Mouse (Mus musculus) frontal cortex, adult 2 months (tissue): ENCODE measurements around the gene Rnf166. TPM values are rescaled to one million over a fixed set of nuclear protein-coding genes. Genes with fewer than 3 reads are reported as not detected.

Experiments
- DNase-seq, 2 experiments: peaks; one replicate each; pipeline ENCODE4 v3.0.0; 2022; ENCODE audit warnings: low spot score in 1 of 2; ENCODE audit errors: extremely low spot score in 1 of 2
- polyA plus RNA-seq: library from polyadenylated mRNA; depleted of rRNA; stranded (reverse); fragments of >200 nt; gene quantifications from 2 replicates; pipeline ENCODE4 v1.2.3, GENCODE M21; 2012

Gene Rnf166
- polyA plus RNA-seq, 1 experiment, result 62.3 TPM

DNA sequence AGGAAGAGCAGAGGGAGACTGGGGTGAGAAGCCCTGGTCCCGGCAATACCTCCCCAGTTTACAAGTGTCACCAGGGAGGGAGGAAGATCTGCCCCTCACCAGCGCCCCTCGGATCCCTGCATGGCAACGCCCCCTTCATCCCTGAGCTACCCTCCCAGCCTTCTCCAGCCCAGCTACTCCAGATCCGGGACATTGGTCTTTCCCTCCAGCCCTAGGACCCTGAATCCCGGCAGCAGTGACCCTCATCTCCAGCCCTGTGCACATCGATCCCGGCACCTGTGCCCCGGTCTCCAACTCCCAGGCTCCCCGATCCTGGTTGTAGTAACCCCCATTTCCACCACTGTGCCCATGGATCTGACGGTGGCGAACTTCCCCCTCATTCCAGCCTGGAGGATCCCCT is 33.1 kb downstream of the Rnf166 start:
- no peak for DNase-seq

DNA sequence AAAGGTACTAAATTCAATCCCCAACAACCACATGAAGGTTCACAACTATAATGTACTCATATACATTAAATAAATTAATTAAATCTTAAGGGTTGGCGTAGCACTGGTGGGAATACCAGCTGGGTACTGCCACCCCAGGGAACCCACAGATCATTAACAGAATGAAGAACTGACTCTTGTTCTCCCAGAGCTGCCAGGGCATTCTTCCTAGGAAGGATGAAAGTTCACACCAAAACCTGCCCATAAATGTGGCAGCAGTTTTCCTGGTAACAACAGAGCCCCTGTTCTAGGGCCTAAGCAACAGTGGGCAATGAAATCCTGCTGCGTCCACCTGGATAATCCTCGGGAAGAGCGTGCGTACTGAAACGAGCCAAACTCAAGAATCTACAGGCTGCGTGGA is 33.5 kb downstream of the Rnf166 start:
- DNase-seq, result no peak

DNA sequence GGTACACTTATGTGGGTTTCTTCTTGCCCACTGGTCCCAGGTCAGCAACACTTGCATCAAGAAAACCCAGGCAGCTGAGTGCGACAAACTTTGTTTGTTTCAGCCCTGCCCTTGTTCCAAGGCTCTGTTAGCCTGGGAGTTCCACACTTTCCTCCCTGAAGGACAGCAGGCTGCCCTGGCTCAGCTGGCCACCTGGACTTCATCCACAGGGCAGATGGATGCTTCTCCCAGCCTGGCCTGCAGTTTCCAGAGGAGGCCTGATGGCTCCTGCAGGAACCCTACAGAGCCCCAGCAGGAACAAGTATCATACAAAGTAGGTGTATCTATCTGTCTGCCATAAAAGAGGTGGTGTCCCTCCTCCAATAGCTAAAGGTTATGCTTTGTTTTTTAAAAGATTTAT is 34.5 kb downstream of the Rnf166 start:
- DNase-seq, result no peak

DNA sequence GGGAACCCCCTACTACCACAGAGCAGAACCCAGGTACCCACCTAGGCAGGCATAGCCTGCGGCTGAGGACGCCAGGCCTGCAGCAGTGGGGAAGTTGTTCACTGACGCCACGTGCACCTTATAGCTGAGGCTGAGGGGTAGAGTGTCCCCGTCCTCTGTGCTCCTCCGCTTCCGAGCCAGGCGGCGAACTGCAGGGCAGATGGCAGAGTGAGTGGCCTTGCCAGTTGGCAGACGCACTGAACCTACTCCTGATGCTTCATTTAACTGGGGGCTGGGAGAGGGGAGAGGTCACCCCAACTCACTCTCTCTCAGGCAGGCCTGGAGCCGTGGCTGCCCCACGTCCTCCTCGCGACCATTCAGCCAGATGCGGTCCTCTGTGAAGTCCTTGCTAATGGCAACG is 36.5 kb downstream of the Rnf166 start:
- no peak for DNase-seq

DNA sequence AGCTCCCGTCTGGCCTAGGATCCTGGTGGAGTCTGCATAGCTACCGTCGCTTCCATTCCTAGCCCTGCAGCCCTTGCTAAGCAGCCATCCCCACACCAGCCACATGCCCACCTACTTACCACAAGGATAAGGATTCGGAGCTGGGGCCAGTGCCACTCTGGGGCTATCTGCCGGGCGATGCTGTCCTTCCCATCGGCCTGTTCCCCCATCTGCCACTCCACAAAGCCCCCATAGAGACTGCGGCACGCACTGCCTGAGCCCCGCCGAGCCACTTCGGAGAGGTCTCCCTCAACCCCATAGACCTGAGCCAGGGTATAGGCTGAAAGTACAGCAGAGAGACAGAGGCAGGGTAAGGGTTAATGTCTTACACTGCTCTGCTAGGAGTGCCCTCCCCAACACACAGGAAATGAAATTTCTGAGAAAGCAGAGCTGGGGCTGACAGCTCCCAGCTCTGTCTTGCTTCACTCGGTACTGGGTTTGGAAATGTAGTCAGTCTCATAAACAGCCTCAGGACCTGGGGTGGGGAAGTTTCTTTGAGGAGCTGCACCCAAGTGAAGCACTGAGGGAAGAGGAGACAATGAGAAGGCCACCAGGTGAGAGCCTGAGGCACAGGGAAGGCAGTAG is 38.0 kb downstream of the Rnf166 start:
- no peak for DNase-seq

DNA sequence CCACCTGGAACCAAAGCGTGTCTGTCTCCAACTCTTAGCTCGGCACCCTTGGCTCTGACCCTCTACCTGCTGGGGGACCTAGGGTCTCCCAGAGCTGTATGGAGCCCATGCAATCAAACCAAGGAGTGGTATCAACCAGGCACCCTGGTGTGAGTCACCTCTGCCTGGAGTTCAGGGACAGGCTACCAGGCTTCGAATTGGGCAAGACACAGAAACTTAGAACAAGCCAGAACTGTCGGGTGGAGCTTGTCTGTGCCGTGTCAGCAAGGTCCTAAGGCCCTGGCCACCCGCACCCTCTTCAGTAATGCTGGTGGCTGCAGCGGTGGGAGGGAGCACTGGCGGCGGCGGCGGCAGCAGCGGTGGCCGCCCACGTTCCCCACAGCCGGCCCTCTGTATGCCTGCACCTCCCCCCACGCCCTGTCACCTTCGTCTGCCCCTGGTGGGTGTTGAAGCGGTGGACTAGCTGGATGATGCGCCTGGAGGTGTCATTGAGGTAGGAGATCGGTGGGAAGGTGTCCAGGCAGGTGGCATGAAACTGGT is 39.2 kb downstream of the Rnf166 start:
- DNase-seq, result no peak

DNA sequence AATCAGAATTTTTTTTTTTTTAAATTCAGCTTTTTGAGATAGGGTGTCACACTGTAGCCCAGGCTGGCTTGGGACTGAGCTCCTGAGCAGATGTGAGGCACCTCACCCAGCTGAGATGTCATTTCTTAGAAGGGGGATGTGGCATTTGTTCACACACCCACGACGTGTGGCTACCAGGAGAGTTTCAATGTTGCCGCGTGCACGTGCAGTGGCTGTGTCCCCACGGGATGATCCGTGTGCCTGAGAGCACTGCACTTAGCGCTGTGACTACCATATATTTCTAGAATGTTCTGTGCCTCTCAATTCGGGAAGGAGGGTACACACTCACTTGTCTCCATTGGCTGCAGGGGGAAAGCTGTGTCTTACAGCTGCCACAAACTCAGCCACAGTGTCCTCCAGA is 39.7 kb downstream of the Rnf166 start:
- no peak for DNase-seq

DNA sequence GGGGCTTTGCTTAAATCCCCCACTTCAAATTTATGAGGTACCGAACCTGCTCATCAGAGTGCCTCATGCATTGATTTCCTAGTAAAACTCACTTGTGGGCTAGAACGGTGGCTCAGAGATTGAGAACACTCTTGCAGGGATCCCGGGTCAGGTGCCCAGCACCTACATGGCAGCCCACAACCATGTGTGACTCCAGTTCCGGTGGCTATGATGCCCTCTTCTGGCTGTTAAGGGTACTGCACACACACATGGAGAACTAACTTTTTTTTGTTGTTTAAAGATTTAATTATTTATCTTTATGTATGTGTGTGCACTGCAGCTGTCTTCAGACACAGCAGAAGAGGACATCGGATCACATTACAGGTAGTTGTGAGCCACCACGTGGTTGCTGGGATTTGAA is 40.5 kb downstream of the Rnf166 start:
- DNase-seq, result no peak

DNA sequence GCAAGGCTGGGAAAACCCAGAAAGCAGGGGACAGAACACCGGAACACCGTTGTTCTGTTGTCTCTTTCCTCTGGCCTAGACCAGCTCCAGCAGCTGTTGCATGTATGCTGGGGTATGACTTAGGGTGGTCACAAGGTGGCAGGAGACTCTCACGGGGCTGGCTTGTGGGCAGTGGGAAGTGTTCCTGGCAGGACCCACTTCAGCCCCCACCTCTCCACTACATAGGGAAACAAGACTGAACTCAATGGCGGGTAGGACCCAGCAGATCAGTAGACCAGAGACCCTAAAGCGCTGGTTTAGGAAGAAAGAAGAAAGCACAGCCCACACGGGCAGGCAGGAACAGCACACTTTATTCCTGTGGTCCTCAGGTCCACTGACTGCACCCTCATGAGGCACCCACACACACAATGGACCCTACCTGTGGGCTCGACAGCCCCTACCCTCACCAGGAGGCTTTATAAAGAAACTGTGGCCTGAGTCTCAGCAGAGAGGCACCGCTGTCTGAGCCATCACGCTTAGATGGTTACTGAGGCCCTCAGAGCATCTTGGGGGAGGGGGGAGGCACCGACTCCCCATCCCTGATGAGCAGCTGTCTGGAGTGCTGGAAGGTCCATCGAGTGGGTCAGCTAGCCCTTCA is 42.5 kb downstream of the Rnf166 start:
- DNase-seq, result no peak

DNA sequence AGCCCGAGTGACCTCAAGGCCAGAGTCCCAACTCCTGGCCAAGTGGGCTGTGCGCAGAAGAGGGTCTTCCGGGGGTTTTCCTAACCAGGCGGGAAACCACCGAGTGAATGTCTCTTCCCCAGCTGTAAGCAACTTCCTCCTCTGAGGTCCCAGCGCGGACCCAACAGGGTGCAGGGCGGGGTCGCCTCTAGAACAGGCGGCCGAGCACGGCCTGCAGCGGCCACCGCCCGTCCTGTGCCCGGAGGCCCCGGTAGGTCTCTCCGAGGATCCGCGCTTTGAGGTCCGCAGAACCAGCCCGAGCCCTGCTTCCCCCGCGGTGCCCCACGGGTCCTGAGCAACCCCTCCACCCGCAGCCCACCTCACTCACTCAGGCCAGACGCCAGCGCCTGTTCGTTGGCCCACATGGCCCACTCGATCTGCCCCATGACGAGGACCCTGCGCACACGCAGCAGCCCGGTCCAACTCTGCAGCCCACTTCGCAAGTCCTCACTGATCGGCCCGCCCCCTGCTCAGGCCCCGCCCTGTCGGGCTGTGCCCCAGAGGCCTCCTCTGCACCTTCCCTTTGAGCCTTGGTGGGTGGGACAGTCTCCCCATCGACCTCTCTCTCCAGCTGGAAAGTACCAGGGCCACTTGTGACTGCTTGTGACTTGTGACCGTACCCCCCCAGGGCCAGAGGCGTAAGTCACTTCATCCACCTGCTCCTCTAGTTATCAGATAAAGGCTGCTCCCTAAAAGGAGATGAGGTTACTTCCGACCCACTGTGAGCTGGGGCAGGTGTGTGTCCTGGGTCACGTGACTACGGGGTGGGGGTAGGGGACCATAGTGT is 43.2 kb downstream of the Rnf166 start, which contains the start of gene Cyba:
Cyba (minus strand) TSS at position 488 of the 826 bp plus-strand sequence.
- no peak for DNase-seq

DNA sequence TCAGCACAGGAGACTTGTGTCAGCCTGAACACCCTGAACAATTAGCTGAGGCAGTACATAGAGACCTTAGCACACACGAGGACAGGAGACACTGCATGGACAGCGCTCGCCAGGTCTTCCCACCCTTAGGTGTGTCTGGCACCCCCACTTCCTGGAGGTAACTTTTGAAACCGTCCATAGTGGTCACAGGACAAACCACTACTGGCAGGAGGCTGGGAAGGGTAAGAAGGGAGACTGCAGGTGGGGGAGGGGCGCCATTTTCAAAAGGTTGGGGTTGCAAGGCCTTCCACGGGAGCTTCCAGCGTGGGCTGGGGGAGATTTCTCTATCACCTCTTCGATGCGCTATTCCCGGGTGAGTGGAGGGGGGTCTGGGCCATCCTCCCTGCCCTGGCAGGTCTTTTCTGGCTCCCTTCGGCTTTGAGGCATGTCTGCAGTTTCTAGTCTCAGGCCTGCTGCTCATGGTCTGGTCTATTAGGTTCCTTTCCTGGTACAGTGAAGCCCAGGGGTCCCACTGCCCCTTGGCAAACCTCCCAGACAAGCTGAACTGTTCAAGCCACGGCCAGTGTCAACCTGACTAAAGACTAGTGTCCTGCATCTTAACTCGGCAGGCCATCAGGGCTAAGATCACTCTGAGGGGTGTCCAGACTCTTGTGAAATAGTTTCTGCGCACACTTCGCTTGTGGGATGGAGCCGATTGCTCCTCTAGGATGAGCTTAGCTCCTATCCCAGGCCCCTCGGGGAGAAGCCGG is 44.0 kb downstream of the Rnf166 start:
- DNase-seq, result no peak

DNA sequence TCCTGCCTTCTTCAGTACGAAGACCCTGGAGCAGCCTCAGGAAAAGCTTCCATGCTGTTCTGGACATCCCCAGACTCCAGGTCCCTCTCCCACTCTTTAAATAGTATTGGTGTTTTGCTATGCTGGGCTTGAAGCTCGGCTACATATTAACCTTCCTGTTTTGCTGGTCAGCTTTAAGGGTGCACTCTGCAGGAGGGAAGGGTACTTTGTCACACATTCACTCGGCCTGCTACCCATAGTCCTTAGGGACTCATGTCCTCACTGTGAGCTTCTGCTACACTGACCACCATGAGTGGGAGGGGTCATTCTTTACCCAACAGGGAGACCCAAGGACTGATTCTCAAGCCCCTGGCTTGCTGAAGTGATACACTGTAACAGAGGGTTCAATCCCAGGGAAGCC is 45.2 kb downstream of the Rnf166 start:
- DNase-seq, result no peak

DNA sequence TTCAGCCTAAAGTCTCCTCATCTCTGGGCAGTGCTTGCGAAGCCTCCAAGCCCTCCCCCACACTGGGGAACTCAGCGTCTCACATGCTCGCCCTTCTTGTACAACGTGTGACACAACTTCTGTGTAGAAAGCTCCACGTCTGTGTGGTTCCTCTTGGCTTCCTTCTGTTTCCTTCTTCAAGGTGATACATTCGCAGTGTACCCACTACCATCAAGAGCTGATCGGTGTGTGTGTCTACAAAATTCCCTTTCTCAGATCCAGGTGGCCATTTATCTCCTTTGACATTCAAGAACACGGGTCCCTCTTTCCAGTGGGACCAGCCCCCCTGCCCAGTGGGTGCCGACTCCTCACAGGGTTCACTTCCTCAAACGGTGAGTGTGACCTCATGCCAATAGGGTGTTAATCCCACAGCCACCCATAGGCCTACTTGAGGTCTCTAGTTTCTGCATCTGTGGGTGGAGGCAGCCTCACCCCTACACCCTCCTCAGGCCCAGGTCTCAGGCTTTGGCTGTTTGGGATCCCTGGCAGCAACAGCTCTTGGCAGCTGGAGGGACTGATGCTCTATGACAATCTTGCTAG is 45.7 kb downstream of the Rnf166 start:
- peak in 1 of 2 experiments; percentile 20 for DNase-seq

DNA sequence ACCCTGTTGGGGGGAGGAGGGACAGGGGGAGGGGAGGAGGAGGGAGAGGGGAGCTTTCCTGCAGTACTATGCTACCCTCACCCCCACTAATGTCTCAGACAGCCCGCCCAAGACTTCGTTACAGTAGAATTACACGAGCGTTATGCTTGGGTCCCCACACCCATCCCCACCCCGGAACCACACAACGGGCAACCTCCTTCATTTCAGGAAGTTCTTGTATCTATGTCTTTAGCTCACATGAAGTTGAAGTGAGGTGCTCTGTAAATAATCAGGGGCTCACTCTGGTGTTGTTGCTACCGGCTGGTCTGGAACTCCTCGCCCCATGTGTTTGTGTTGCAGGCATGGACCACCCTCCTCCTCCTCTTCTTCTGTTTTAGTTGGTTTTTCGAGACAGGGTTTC is 47.7 kb downstream of the Rnf166 start:
- DNase-seq, result no peak

DNA sequence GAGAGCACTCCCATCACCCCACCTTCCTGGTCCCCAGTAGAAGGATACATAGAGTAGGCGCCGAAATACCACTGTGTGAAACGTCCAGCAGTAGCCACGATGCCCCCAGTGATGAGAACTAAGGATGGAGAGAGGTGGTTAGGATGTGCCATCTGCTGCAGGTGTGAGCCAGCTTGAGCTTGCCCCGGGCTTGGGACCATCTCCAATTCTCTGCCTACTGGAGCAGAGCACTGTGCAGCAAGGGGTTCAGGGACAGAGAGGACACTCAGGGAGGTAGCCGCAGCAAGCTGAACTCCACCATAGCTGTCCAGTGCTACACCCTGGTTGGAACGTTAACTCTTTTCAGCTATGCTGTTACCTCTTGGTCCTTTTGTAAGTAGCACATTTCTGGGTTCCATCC is 48.3 kb downstream of the Rnf166 start:
- no peak for DNase-seq

DNA sequence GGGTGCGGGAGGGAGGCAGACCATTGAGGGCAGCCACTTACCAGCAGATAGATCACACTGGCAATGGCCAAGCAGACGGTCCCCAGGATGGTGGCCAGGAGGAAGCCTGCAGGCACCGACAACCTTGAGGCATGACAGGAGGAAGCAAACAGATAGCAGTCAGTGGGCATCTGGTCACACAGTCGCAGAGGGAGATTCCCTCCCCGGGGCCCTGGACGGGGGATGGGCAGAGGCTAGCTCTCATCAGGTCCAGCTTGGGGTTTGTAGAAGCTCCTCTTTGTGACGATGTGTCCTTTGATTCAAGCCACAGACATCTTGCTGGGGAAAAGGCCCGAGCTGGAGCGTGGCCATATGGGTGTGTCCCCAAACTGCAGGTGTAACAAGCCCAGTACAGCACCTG is 49.7 kb downstream of the Rnf166 start:
- DNase-seq, result no peak

DNA sequence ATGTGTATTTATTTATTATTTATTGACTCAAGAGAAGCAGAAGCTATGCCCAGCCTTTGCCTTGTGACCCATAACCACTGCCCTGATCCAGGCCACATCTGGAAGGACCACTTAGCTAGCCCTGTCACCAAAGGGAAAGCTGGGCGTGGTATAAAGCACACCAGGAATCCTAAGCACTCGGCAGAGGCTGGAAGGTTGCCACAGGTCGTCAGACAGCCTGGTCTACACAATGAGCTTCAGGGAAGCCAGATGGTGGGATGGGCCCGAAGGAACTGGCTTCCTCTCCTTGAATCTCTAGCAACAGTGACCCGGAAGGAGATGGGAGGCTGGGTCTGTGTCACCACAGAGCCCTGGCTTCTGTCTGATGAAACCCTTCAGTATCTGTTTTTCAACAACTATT is 52.2 kb downstream of the Rnf166 start:
- no peak for DNase-seq

DNA sequence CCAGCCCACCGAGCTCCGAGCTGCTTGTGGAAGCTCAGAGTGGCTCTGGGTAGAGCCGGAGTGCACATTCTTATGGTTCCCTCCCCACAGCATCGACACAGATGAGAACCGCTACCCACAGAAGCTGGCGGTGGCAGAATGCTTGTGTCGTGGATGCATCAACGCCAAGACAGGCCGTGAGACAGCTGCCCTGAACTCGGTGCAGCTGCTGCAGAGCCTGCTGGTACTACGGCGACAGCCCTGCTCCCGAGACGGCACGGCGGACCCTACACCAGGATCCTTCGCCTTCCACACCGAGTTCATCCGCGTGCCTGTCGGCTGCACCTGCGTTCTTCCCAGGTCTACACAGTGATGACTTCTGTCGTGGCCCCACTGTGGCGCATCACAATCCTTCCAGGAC is 52.6 kb downstream of the Rnf166 start:
- DNase-seq, result no peak

DNA sequence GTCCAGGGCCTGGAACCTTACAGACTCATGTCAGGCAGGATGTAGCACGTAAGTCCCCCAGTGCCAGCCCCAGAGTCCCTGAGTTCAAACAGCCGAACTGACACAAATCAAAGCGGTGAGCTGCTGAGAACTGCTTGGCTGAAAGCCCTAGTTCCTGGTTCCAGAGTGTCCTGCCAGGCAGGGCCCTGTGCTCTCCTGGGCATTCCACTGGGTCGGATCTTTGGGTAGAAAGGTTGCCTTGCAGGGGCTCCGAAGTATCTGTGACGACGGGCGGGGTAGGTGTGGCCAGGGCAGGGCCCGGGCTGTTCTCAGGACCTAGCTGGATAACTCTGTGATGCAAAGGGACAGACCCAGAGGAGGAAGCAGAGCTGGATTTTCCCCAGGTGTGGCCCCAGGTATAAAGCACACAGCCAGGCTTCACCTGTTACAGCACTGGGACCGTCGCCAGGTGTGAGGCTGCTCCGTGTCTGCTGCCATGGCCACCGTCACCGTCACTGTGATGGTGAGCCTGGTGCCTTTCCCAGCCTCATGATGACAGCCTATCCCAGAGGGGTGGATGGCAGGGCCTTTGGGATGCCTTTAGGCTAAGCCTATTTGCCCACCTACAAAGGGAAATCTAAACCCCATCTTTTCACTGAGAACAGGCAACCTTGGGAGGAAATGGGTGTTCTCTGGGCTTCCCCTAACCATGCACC is 54.3 kb downstream of the Rnf166 start, which contains the start of gene Il17c:
Il17c (plus strand) TSS at position 645 of the 695 bp plus-strand sequence.
- no peak for DNase-seq
